In the genomic region with DNA sequence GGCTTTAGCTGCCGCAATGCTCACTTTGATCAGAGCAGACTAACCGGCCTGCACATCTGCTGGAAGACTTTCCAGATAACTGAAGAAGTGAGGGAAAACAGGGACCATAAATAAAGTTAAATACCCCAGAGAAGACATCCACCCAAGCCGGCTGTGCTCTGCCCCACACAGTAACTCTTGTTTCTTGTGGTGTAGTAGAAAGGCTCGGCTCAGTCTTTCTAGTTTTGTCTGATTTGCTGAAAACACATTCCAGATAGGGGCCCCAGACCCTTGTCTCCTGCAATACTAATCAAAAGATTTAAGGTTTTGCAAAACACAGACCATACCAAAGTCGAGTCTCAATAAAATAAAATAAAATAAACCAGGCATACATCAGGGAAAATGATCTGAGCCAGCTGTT, we compare ENCODE assay signal across 30 mouse cellular contexts.
DNase-seq lines count a peak whose midpoint lies in the region; ATAC-seq lines count a peak whose summit lies in the region.
"Had no signal": no experiment of that assay in that cellular context is flagged by ENCODE, and none has a peak within 500 bp of the region (broad histone marks: within the 10 kb centered on the region; RNA-seq: fewer than 3 reads in every experiment).

No protein-coding gene starts in this region.

- H3K9ac ChIP-seq in heart, embryonic 13.5 days: no peak overlapping the region
- no peak overlapping the region for H3K9ac ChIP-seq in heart, embryonic 12.5 days
- no peak overlapping the region for H3K9ac ChIP-seq in kidney, embryonic 16.5 days (replicated peaks; ENCODE audit: low read length)
- no peak overlapping the region for H3K9ac ChIP-seq in intestine, embryonic 15.5 days
- H3K9ac ChIP-seq: forebrain, embryonic 12.5 days; forebrain, postnatal 0 days; hindbrain, embryonic 14.5 days; limb, embryonic 12.5 days; liver, embryonic 15.5 days; midbrain, embryonic 15.5 days; neural tube, embryonic 15.5 days had no signal

- no peak overlapping the region for H3K4me3 ChIP-seq in heart, embryonic 13.5 days
- H3K4me3 ChIP-seq in heart, embryonic 12.5 days: no peak overlapping the region
- H3K4me3 ChIP-seq in kidney, embryonic 16.5 days (ENCODE audit: low read length): no peak overlapping the region
- H3K4me3 ChIP-seq in intestine, embryonic 15.5 days (replicated peaks): no peak overlapping the region
- H3K4me3 ChIP-seq: erythroblast, embryonic 14.5 days; forebrain, embryonic 12.5 days; left cerebral cortex, adult 2 months; limb, embryonic 12.5 days; liver, embryonic 15.5 days; midbrain, embryonic 15.5 days; neural tube, embryonic 15.5 days had no signal

- 0 out of 2 replicates have a peak, but pooled peaks cover 3% of the 10 kb centered on the region for H3K27me3 ChIP-seq in heart, embryonic 13.5 days (replicated peaks)
- no peaks in the 10 kb centered on the region for H3K27me3 ChIP-seq in heart, embryonic 12.5 days (replicated peaks)
- no peaks in the 10 kb centered on the region for H3K27me3 ChIP-seq in kidney, embryonic 16.5 days (ENCODE audit: insufficient read depth, low read length)
- no peaks in the 10 kb centered on the region for H3K27me3 ChIP-seq in intestine, embryonic 15.5 days (replicated peaks)
- H3K27me3 ChIP-seq: liver, embryonic 15.5 days; Patski had no signal

- H3K4me1 ChIP-seq in heart, embryonic 13.5 days: peaks cover 44% of the 10 kb centered on the region
- peaks cover 29% of the 10 kb centered on the region for H3K4me1 ChIP-seq in heart, embryonic 12.5 days (replicated peaks)
- H3K4me1 ChIP-seq in kidney, embryonic 16.5 days (ENCODE audit: insufficient read depth, low read length): peaks cover 43% of the 10 kb centered on the region
- H3K4me1 ChIP-seq in intestine, embryonic 15.5 days (replicated peaks): peaks cover 23% of the 10 kb centered on the region; the same call in 1 of the 2 replicates
- H3K4me1 ChIP-seq: liver, embryonic 15.5 days had no signal

- DNase-seq in kidney, adult 9 months: no peak
- peak; percentile 48 for DNase-seq in embryo, embryonic 10.5 days (ENCODE audit: low spot score)
- DNase-seq in right cerebral cortex, adult 2 months (ENCODE audit: low spot score in 2 of 2): no peak
- DNase-seq in gastrocnemius, adult 8-10 months (ENCODE audit: low spot score in 2 of 2): no peak
- DNase-seq: adrenal gland, postnatal 14 days; cerebellum, adult 11 months; cerebellum, adult 9-10 months; cerebellum, postnatal 36 days; forebrain, postnatal 0 days; gastrocnemius, postnatal 10 days; heart, postnatal 4 days; kidney, postnatal 14 days; retina, postnatal 1 day; right cerebral cortex, postnatal 25 days; thymus, postnatal 4 days had no signal

- 52% methylated on average over 5 of the region's 5 CpGs for whole genome bisulfite sequencing in heart, embryonic 13.5 days
- 42% methylated on average over 5 of the region's 5 CpGs for WGBS in heart, embryonic 12.5 days
- 39% methylated on average over 5 of the region's 5 CpGs for WGBS in kidney, embryonic 16.5 days
- 50% methylated on average over 5 of the region's 5 CpGs for WGBS in intestine, embryonic 15.5 days

- H3K36me3 ChIP-seq in heart, embryonic 13.5 days: no peaks in the 10 kb centered on the region
- no peaks in the 10 kb centered on the region for H3K36me3 ChIP-seq in heart, embryonic 12.5 days
- no peaks in the 10 kb centered on the region for H3K36me3 ChIP-seq in kidney, embryonic 16.5 days (ENCODE audit: insufficient read depth, low read length)
- H3K36me3 ChIP-seq in intestine, embryonic 15.5 days: no peaks in the 10 kb centered on the region
- H3K36me3 ChIP-seq: forebrain, embryonic 12.5 days; limb, embryonic 12.5 days; liver, embryonic 15.5 days; midbrain, embryonic 15.5 days; neural tube, embryonic 15.5 days had no signal

- H3K27ac ChIP-seq in heart, embryonic 13.5 days (replicated peaks): peak overlapping the region; percentile 39; the same call in 1 of the 2 replicates
- no peak overlapping the region for H3K27ac ChIP-seq in heart, embryonic 12.5 days (ENCODE audit: poor library complexity, severe bottlenecking)
- no peak overlapping the region for H3K27ac ChIP-seq in kidney, embryonic 16.5 days (ENCODE audit: low read length)
- peak overlapping the region; percentile 36; the same call in 1 of the 2 replicates for H3K27ac ChIP-seq in intestine, embryonic 15.5 days
- H3K27ac ChIP-seq: forebrain, embryonic 12.5 days; hindbrain, embryonic 14.5 days; left cerebral cortex, adult 2 months; limb, embryonic 12.5 days; liver, embryonic 15.5 days; macrophage; midbrain, embryonic 15.5 days; neural tube, embryonic 15.5 days had no signal

- no peaks in the 10 kb centered on the region for H3K9me3 ChIP-seq in heart, embryonic 13.5 days
- H3K9me3 ChIP-seq in heart, embryonic 12.5 days (replicated peaks): no peaks in the 10 kb centered on the region
- H3K9me3 ChIP-seq in kidney, embryonic 16.5 days (ENCODE audit: low read length): no peaks in the 10 kb centered on the region
- H3K9me3 ChIP-seq in intestine, embryonic 15.5 days: no peaks in the 10 kb centered on the region
- H3K9me3 ChIP-seq: forebrain, embryonic 12.5 days; limb, embryonic 12.5 days; liver, embryonic 15.5 days; midbrain, embryonic 15.5 days; neural tube, embryonic 15.5 days had no signal

- H3K4me2 ChIP-seq in heart, embryonic 13.5 days: no peak overlapping the region
- no peak overlapping the region for H3K4me2 ChIP-seq in heart, embryonic 12.5 days
- no peak overlapping the region for H3K4me2 ChIP-seq in kidney, embryonic 16.5 days (replicated peaks; ENCODE audit: low read depth, low read length)
- H3K4me2 ChIP-seq in intestine, embryonic 15.5 days (replicated peaks): no peak overlapping the region
- H3K4me2 ChIP-seq: forebrain, embryonic 12.5 days; hindbrain, embryonic 14.5 days; limb, embryonic 12.5 days; liver, embryonic 15.5 days; midbrain, embryonic 15.5 days; neural tube, embryonic 15.5 days had no signal

- no peak for ATAC-seq in heart, embryonic 13.5 days (ENCODE audit: extremely low read depth, insufficient number of reproducible peaks, low FRiP score, low TSS enrichment)
- no peak for ATAC-seq in heart, embryonic 12.5 days (ENCODE audit: insufficient number of reproducible peaks, low FRiP score)
- ATAC-seq in kidney, embryonic 16.5 days (ENCODE audit: low FRiP score, low TSS enrichment): peak; percentile 77
- peak; percentile 31; the same call in 1 of the 2 replicates for ATAC-seq in intestine, embryonic 15.5 days
- ATAC-seq: forebrain, postnatal 0 days; lung, postnatal 0 days; midbrain, embryonic 15.5 days; Patski had no signal

Comparison
In these comparisons a context has a peak if more than half of its experiments do, and no peak if none do; other contexts are left out.
1. H3K27ac ChIP-seq: peak in heart, embryonic 13.5 days (single experiment) and intestine, embryonic 15.5 days (single experiment); none in heart, embryonic 12.5 days (single experiment) and kidney, embryonic 16.5 days (single experiment).
2. ATAC-seq: peak in kidney, embryonic 16.5 days (single experiment) and intestine, embryonic 15.5 days (single experiment); none in heart, embryonic 13.5 days (single experiment) and heart, embryonic 12.5 days (single experiment).